Mouse (Mus musculus): Measurements from ENCODE around the gene Cntnap2. TPM values are rescaled to one million over a fixed set of nuclear protein-coding genes. Genes with fewer than 3 reads are reported as not detected.

Gene Cntnap2
- polyA plus RNA-seq, 1 experiment from 2014 or later: 99.3 TPM

DNA sequence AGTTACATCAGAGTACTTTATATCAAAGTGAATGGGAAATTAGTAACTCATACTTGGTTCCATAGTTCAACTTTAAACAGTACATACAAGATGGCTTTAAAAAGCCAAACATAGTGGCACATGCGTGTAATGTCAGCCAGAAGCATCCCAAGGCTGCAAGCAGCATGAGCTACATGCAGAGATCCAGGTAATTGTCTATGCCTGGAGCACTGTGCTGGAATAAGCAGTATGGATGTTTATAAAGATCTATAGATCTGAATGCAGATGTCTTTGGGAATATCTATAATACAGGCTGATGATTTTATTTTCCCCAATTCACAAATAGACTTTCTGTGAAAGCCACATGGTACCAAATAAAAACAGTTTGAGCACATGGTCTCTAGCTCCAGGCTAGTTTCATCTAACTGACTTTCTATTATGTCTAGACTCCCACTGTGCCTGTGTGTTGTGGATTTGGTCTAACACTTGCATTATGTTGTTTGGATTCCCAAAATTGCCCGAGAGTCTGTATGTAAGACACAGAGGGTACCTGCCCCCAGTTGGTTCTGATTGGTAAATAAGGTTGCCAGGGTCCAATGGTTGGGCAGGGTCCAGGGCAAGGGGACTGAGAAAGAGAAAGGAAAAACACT, 963.5 kb downstream of the Cntnap2 start:
- H3K4me3 ChIP-seq (ENCODE audit: low read depth, low read length): no peak overlapping the region
- H3K9me3 ChIP-seq (ENCODE audit: control insufficient read depth, low read length): no peaks in the 10 kb centered on the region
- 54% methylated on average over 2 of the region's 2 CpGs for WGBS
- H3K27me3 ChIP-seq (ENCODE audit: control insufficient read depth, insufficient read depth, low read length): no peaks in the 10 kb centered on the region
- H3K27ac ChIP-seq (ENCODE audit: low read depth, low read length): no peak overlapping the region
- ATAC-seq (ENCODE audit: low read depth): peak; percentile 87; the same call in 1 of the 2 replicates
- no peaks in the 10 kb centered on the region for H3K36me3 ChIP-seq (ENCODE audit: control insufficient read depth, insufficient read depth, low read length)
- H3K4me2 ChIP-seq (ENCODE audit: low read depth, low read length): no peak overlapping the region
- no peaks in the 10 kb centered on the region for H3K4me1 ChIP-seq (ENCODE audit: control insufficient read depth, insufficient read depth, low read length)
- H3K9ac ChIP-seq (replicated peaks; ENCODE audit: low read depth, low read length): no peak overlapping the region

DNA sequence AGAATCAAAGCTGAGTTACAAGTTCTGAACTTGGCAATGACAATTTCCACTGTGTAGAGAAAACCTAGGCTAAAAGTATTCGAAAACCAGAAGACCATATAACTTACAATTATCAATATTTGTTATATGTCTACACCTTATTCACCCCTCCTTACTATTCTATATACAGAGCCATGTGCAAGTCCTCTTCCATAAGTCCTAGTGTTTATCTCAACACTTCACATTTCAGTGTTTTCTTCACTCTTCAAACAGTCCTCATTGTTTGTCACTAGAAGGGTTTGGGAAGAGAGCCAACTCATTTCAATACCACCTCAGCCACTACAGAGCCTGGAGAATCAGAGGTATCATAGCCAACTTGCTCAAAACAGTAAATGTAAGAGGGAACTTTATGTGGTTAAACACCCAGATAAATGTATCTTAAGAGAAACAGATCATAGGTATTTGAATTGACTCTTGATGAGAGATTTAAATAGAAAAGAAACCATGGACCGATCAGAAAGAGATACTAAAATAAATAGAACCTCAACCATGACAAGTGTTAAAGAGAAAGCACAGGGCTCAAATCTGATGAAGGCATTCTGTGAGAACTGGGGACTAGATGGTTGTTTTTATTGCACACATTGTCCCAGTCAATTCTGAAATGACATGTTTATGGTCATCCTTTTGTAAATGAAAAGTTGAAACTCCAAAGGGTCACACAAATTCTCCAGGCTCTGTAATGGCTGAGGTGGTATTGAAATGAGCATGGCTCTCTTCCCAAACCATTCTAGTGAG, 972.9 kb downstream of the Cntnap2 start:
- Histone ChIP-seq H3K4me1 (ENCODE audit: control insufficient read depth, insufficient read depth, low read length) (no peaks in the 10 kb centered on the region), H3K9me3 (ENCODE audit: control insufficient read depth, low read length) (no peaks in the 10 kb centered on the region), H3K36me3 (ENCODE audit: control insufficient read depth, insufficient read depth, low read length) (no peaks in the 10 kb centered on the region), H3K9ac (replicated peaks; ENCODE audit: low read depth, low read length) (no peak overlapping the region), H3K4me3 (ENCODE audit: low read depth, low read length) (no peak overlapping the region), H3K27ac (ENCODE audit: low read depth, low read length) (no peak overlapping the region), H3K27me3 (ENCODE audit: control insufficient read depth, insufficient read depth, low read length) (no peaks in the 10 kb centered on the region), H3K4me2 (ENCODE audit: low read depth, low read length) (no peak overlapping the region)
- no peak for ATAC-seq (ENCODE audit: low read depth)
- WGBS: 74% methylated on average over 2 of the region's 2 CpGs

- no peak overlapping the region for H3K27ac ChIP-seq (ENCODE audit: low read depth, low read length)
- H3K4me2 ChIP-seq (ENCODE audit: low read depth, low read length): no peak overlapping the region
- no peak for ATAC-seq (ENCODE audit: low read depth)
- no peaks in the 10 kb centered on the region for H3K27me3 ChIP-seq (ENCODE audit: control insufficient read depth, insufficient read depth, low read length)
- H3K9ac ChIP-seq (replicated peaks; ENCODE audit: low read depth, low read length): no peak overlapping the region
- WGBS: 72% methylated on average over 2 of the region's 2 CpGs
- no peak overlapping the region for H3K4me3 ChIP-seq (ENCODE audit: low read depth, low read length)
- H3K4me1 ChIP-seq (ENCODE audit: control insufficient read depth, insufficient read depth, low read length): no peaks in the 10 kb centered on the region
- no peaks in the 10 kb centered on the region for H3K36me3 ChIP-seq (ENCODE audit: control insufficient read depth, insufficient read depth, low read length)
- no peaks in the 10 kb centered on the region for H3K9me3 ChIP-seq (ENCODE audit: control insufficient read depth, low read length)
These were observed 974.0 kb downstream of the Cntnap2 start for GRCm38 (mm10) chr6:46033108-46033507.

DNA sequence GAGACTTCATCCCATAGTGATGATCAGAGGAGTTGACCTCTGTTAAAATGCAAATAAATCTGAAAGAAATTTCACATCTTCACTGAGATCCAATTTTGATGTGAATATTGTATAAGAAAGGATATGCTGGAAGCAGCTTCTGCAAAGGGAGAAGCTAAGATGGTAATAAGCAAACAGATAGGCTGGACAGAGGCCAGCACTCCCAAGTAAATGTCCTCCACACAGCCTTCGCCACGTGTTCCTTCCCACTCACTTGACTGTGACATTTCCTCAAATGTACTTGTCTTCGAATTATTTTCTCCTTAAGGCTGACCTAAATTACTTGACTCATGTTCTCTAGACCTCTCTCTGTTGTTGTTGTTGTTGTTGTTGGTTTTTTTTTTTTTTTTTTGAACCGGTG, 981.5 kb downstream of the Cntnap2 start:
- no peaks in the 10 kb centered on the region for H3K9me3 ChIP-seq (ENCODE audit: control insufficient read depth, low read length)
- WGBS: 87% methylated on average over 4 of the region's 4 CpGs
- no peaks in the 10 kb centered on the region for H3K36me3 ChIP-seq (ENCODE audit: control insufficient read depth, insufficient read depth, low read length)
- no peak overlapping the region for H3K4me2 ChIP-seq (ENCODE audit: low read depth, low read length)
- H3K4me3 ChIP-seq (ENCODE audit: low read depth, low read length): no peak overlapping the region
- ATAC-seq (ENCODE audit: low read depth): no peak
- no peaks in the 10 kb centered on the region for H3K27me3 ChIP-seq (ENCODE audit: control insufficient read depth, insufficient read depth, low read length)
- no peak overlapping the region for H3K9ac ChIP-seq (replicated peaks; ENCODE audit: low read depth, low read length)
- H3K27ac ChIP-seq (ENCODE audit: low read depth, low read length): no peak overlapping the region
- no peaks in the 10 kb centered on the region for H3K4me1 ChIP-seq (ENCODE audit: control insufficient read depth, insufficient read depth, low read length)

DNA sequence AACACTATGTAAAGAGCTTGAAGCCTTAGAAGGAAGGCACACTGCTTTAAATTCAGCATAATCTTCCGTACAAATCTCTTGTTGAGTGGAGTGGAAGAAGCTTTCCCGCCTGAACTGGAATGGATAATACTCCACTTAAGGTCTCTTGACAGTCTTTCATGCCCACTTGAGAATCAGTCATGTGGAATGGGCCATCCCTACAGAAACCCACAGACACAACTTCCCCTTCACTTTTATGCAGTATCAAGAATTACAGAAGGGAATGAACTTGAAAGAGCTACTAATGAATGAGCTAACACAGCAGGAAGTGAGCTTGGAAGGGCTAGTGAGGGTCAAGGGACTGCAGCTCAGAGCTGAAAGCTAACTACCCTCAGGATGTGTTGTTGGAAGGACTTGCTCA, 1021.1 kb downstream of the Cntnap2 start:
- no peaks in the 10 kb centered on the region for H3K4me1 ChIP-seq (ENCODE audit: control insufficient read depth, insufficient read depth, low read length)
- WGBS: 39% methylated on average over 2 of the region's 2 CpGs

GRCm38 (mm10) chr6:46081432-46081831, 1022.3 kb downstream of the Cntnap2 start:
- Histone ChIP-seq H3K36me3 (ENCODE audit: control insufficient read depth, insufficient read depth, low read length) (no peaks in the 10 kb centered on the region), H3K4me1 (ENCODE audit: control insufficient read depth, insufficient read depth, low read length) (no peaks in the 10 kb centered on the region), H3K27me3 (ENCODE audit: control insufficient read depth, insufficient read depth, low read length) (no peaks in the 10 kb centered on the region), H3K9me3 (ENCODE audit: control insufficient read depth, low read length) (no peaks in the 10 kb centered on the region), H3K27ac (ENCODE audit: low read depth, low read length) (no peak overlapping the region), H3K9ac (replicated peaks; ENCODE audit: low read depth, low read length) (no peak overlapping the region), H3K4me3 (ENCODE audit: low read depth, low read length) (no peak overlapping the region), H3K4me2 (ENCODE audit: low read depth, low read length) (no peak overlapping the region)
- ATAC-seq (ENCODE audit: low read depth): no peak

More for the DNA sequence above, 1021.1 kb downstream of the Cntnap2 start:
- Histone ChIP-seq H3K4me2 (ENCODE audit: low read depth, low read length) (no peak overlapping the region), H3K27me3 (ENCODE audit: control insufficient read depth, insufficient read depth, low read length) (no peaks in the 10 kb centered on the region), H3K9ac (replicated peaks; ENCODE audit: low read depth, low read length) (no peak overlapping the region), H3K9me3 (ENCODE audit: control insufficient read depth, low read length) (no peaks in the 10 kb centered on the region), H3K36me3 (ENCODE audit: control insufficient read depth, insufficient read depth, low read length) (no peaks in the 10 kb centered on the region), H3K27ac (ENCODE audit: low read depth, low read length) (no peak overlapping the region), H3K4me3 (ENCODE audit: low read depth, low read length) (no peak overlapping the region)
- no peak for ATAC-seq (ENCODE audit: low read depth)

DNA sequence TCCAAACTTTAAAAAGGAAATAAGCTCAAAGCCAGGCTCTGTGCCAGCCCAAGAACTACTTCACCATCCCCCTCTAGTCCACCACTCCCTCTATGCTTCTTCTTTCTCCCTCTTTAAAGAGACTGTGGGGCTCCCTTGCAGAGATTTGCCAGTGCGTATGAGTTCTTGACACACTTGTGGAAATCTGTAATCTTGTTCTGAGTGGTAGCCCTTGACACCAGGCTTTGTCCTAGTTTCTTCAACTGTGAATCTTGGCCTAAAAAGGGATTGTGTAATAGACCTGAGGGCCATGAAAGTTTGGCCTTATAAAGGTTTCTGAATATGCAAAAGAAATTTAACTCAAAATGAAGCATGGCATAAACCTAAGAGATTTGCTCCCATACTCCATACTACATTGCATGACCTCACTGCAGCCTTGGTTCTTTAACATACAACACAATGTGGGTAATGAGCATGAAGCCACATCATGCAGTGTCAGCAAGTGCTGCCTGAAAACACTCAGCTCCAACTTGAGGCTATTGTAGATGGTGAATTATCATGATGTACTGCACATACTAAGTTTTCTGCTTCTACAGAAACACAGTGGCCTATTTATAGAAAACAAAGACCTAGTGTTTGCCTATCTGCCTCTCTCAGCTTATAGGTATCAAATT, 1084.2 kb downstream of the Cntnap2 start:
- WGBS: 57% methylated on average over 1 of the region's 1 CpGs
- no peak for ATAC-seq (ENCODE audit: low read depth)
- no peak overlapping the region for H3K4me3 ChIP-seq (ENCODE audit: low read depth, low read length)

GRCm38 (mm10) chr6:46166837-46167236, 1107.7 kb downstream of the Cntnap2 start:
- Histone ChIP-seq H3K4me1 (ENCODE audit: control insufficient read depth, insufficient read depth, low read length) (no peaks in the 10 kb centered on the region), H3K4me2 (ENCODE audit: low read depth, low read length) (no peak overlapping the region), H3K36me3 (ENCODE audit: control insufficient read depth, insufficient read depth, low read length) (no peaks in the 10 kb centered on the region), H3K27me3 (ENCODE audit: control insufficient read depth, insufficient read depth, low read length) (no peaks in the 10 kb centered on the region), H3K4me3 (ENCODE audit: low read depth, low read length) (no peak overlapping the region), H3K9ac (replicated peaks; ENCODE audit: low read depth, low read length) (no peak overlapping the region), H3K27ac (ENCODE audit: low read depth, low read length) (no peak overlapping the region), H3K9me3 (ENCODE audit: control insufficient read depth, low read length) (no peaks in the 10 kb centered on the region)
- WGBS: 80% methylated on average over 1 of the region's 1 CpGs
- ATAC-seq (ENCODE audit: low read depth): no peak

More for the DNA sequence above, 1084.2 kb downstream of the Cntnap2 start:
- Histone ChIP-seq H3K9ac (replicated peaks; ENCODE audit: low read depth, low read length) (no peak overlapping the region), H3K4me1 (ENCODE audit: control insufficient read depth, insufficient read depth, low read length) (no peaks in the 10 kb centered on the region), H3K4me2 (ENCODE audit: low read depth, low read length) (no peak overlapping the region), H3K27ac (ENCODE audit: low read depth, low read length) (no peak overlapping the region), H3K27me3 (ENCODE audit: control insufficient read depth, insufficient read depth, low read length) (no peaks in the 10 kb centered on the region), H3K9me3 (ENCODE audit: control insufficient read depth, low read length) (no peaks in the 10 kb centered on the region), H3K36me3 (ENCODE audit: control insufficient read depth, insufficient read depth, low read length) (no peaks in the 10 kb centered on the region)

GRCm38 (mm10) chr6:46197298-46197697, 1138.1 kb downstream of the Cntnap2 start:
- no peak overlapping the region for H3K4me3 ChIP-seq (ENCODE audit: low read depth, low read length)
- H3K4me2 ChIP-seq (ENCODE audit: low read depth, low read length): no peak overlapping the region
- H3K36me3 ChIP-seq (ENCODE audit: control insufficient read depth, insufficient read depth, low read length): no peaks in the 10 kb centered on the region
- no peak for ATAC-seq (ENCODE audit: low read depth)
- H3K27ac ChIP-seq (ENCODE audit: low read depth, low read length): no peak overlapping the region
- H3K9me3 ChIP-seq (ENCODE audit: control insufficient read depth, low read length): no peaks in the 10 kb centered on the region
- no peaks in the 10 kb centered on the region for H3K4me1 ChIP-seq (ENCODE audit: control insufficient read depth, insufficient read depth, low read length)
- no peaks in the 10 kb centered on the region for H3K27me3 ChIP-seq (ENCODE audit: control insufficient read depth, insufficient read depth, low read length)
- no peak overlapping the region for H3K9ac ChIP-seq (replicated peaks; ENCODE audit: low read depth, low read length)
- WGBS: 86% methylated on average over 2 of the region's 2 CpGs

Measured in neural tube, embryonic 14.5 days (tissue).